Mouse (Mus musculus): Measurements from ENCODE around the gene Fkrp.

- TF ChIP-seq POLR2A (IDR thresholded peaks at IDR 0.05; ENCODE audit: low read depth, low read length) (no peak), CTCF (IDR thresholded peaks at IDR 0.05; ENCODE audit: extremely low read depth, insufficient read length, insufficient replicate concordance, low read depth, low read length) (peak; percentile 69; the same call in 1 of the 2 replicates)
Measured at GRCm38 (mm10) chr7:16804409-16805028, 12.0 kb downstream of the Fkrp start.

All from small intestine, adult 2 months (tissue).